Mouse (Mus musculus) hindbrain, postnatal 0 days (tissue): ENCODE measurements around the gene Nudt1. TPM values are rescaled to one million over a fixed set of nuclear protein-coding genes. Genes with fewer than 3 reads are reported as not detected.

Source experiments
- ATAC-seq: fragments of 200-750 bp; cut with Nextera tagmentation; 2 replicates; pipeline ENCODE4 v1.8.0; 2017; ENCODE audit warnings: mild to moderate bottlenecking, moderate TSS enrichment, moderate library complexity
- DNase-seq: peaks from one replicate; pipeline ENCODE4 v3.0.0-alpha.2; 2015; ENCODE audit warnings: low spot score
- H3K27ac ChIP-seq: fragments of 300-500 bp; sonication (generic); 2 replicates; pipeline ENCODE4 v1.5.1; 2014; ENCODE audit warnings: mild to moderate bottlenecking
- H3K27me3 ChIP-seq: fragments of 300-500 bp; sonication (generic); 2 replicates; pipeline ENCODE4 v1.6.1; 2014; ENCODE audit warnings: low read length, mixed read lengths; ENCODE audit not compliant: insufficient read depth
- H3K36me3 ChIP-seq: fragments of 300-500 bp; sonication (generic); 2 replicates; pipeline ENCODE4 v1.6.1; 2014; ENCODE audit warnings: low read length, mixed read lengths; ENCODE audit not compliant: insufficient read depth
- H3K4me1 ChIP-seq: fragments of 300-500 bp; sonication (generic); 2 replicates; pipeline ENCODE4 v1.6.1; 2014; ENCODE audit warnings: antibody characterized with exemption, low read length, mixed read lengths; ENCODE audit not compliant: insufficient read depth
- H3K4me2 ChIP-seq: fragments of 300-500 bp; sonication (generic); 2 replicates; pipeline ENCODE4 v1.6.1; 2014; ENCODE audit warnings: low read depth, mild to moderate bottlenecking, low read length, moderate library complexity, mixed read lengths
- H3K4me3 ChIP-seq: fragments of 300-500 bp; sonication (generic); 2 replicates; pipeline ENCODE4 v1.5.1; 2014; ENCODE audit warnings: low read length
- H3K9ac ChIP-seq: fragments of 300-500 bp; sonication (generic); replicated peaks from 2 replicates; pipeline ENCODE4 v1.6.1; 2014; ENCODE audit warnings: mild to moderate bottlenecking, low read length, moderate library complexity, mixed read lengths
- H3K9me3 ChIP-seq: fragments of 300-500 bp; sonication (generic); 2 replicates; pipeline ENCODE4 v1.6.1; 2016; ENCODE audit warnings: low read length, mixed read lengths
- CTCF ChIP-seq: IDR thresholded peaks from 2 replicates; pipeline ENCODE4 v1.5.1; 2016; ENCODE audit warnings: antibody characterized with exemption, control low read depth, low read depth
- WGBS: fragments of 180-500 bp; shearing (Covaris S2); extraction: QIAGEN DNeasy Blood & Tissue Kit; methylation state at CpG from one replicate; pipeline ENCODE4 v1.1.7; 2014; 5-methylcytosine and 5-hydroxymethylcytosine counted together
- polyA plus RNA-seq: library from polyadenylated mRNA; unstranded; fragments of >200 nt; fragmentation: Nextera tagmentation; extraction: Ambion mirVana; gene quantifications from 2 replicates; pipeline ENCODE4 v1.2.1, GENCODE M21; 2015
- total RNA-seq: library from RNA; depleted of rRNA; stranded (reverse); fragments of >200 nt; gene quantifications from 2 replicates; pipeline ENCODE4 v1.2.3, GENCODE M21; 2014

Gene Nudt1
- total and polyA plus RNA-seq, 2 experiments from 2014 or later, result 7.5 to 19.7 TPM

GRCm38 (mm10) chr5:140288287-140288686 is 33.2 kb upstream of the Nudt1 start:
- H3K4me3 ChIP-seq, result no peak overlapping the region
- H3K4me2 ChIP-seq, result no peak overlapping the region
- no peaks in the 10 kb centered on the region for H3K27me3 ChIP-seq
- DNase-seq (peak; percentile 51), ATAC-seq (peak; percentile 68; the same call in 1 of the 2 replicates)
- H3K4me1 ChIP-seq, result no peaks in the 10 kb centered on the region; the same call in 1 of the 2 replicates
- no peak overlapping the region for H3K9ac ChIP-seq
- no peak for TF ChIP-seq CTCF
- no peaks in the 10 kb centered on the region for H3K9me3 ChIP-seq
- H3K36me3 ChIP-seq, result no peaks in the 10 kb centered on the region; the same call in 1 of the 2 replicates
- no peak overlapping the region for H3K27ac ChIP-seq
- WGBS, result 51% methylated on average over 3 of the region's 3 CpGs

- H3K4me1 ChIP-seq, result no peaks in the 10 kb centered on the region; the same call in 1 of the 2 replicates
- no peak overlapping the region for H3K9ac ChIP-seq
- H3K36me3 ChIP-seq, result peaks cover 4% of the 10 kb centered on the region; the same call in 1 of the 2 replicates
- DNase-seq, result no peak
- no peak for TF ChIP-seq CTCF
- ATAC-seq, result no peak
- H3K4me2 ChIP-seq, result no peak overlapping the region
- no peak overlapping the region for H3K4me3 ChIP-seq
- no peaks in the 10 kb centered on the region for H3K27me3 ChIP-seq
- 94% methylated on average over 2 of the region's 2 CpGs for WGBS
- H3K27ac ChIP-seq, result no peak overlapping the region
- no peaks in the 10 kb centered on the region for H3K9me3 ChIP-seq
Measured at GRCm38 (mm10) chr5:140289161-140289560, 32.3 kb upstream of the Nudt1 start.

- WGBS, result 80% methylated on average over 1 of the region's 1 CpGs
- Histone ChIP-seq H3K4me1 (no peaks in the 10 kb centered on the region; the same call in 1 of the 2 replicates), H3K4me3 (no peak overlapping the region), H3K27me3 (no peaks in the 10 kb centered on the region), H3K9ac (no peak overlapping the region), H3K27ac (no peak overlapping the region), H3K4me2 (no peak overlapping the region), H3K36me3 (peaks cover 13% of the 10 kb centered on the region; the same call in 1 of the 2 replicates), H3K9me3 (no peaks in the 10 kb centered on the region)
- peak; percentile 93 for TF ChIP-seq CTCF
- peak; percentile 80 for ATAC-seq
- DNase-seq, result peak; percentile 87
Measured at GRCm38 (mm10) chr5:140292152-140292551, 29.3 kb upstream of the Nudt1 start.

- no peaks in the 10 kb centered on the region for H3K4me1 ChIP-seq
- H3K36me3 ChIP-seq, result peaks cover 40% of the 10 kb centered on the region
- no peaks in the 10 kb centered on the region for H3K27me3 ChIP-seq
- 82% methylated on average over 4 of the region's 4 CpGs for WGBS
- no peak overlapping the region for H3K27ac ChIP-seq
- no peak overlapping the region for H3K4me2 ChIP-seq
- H3K4me3 ChIP-seq, result no peak overlapping the region
- no peak for ATAC-seq
- H3K9me3 ChIP-seq, result no peaks in the 10 kb centered on the region
- DNase-seq, result no peak
- no peak overlapping the region for H3K9ac ChIP-seq
- no peak for TF ChIP-seq CTCF
Measured at GRCm38 (mm10) chr5:140298291-140298690, 23.2 kb upstream of the Nudt1 start.

GRCm38 (mm10) chr5:140306016-140306415 is 15.4 kb upstream of the Nudt1 start:
- H3K27me3 ChIP-seq, result no peaks in the 10 kb centered on the region
- H3K27ac ChIP-seq, result no peak overlapping the region
- no peaks in the 10 kb centered on the region for H3K4me1 ChIP-seq
- DNase-seq (no peak), ATAC-seq (no peak)
- 0 out of 2 replicates have a peak, but pooled peaks have one; percentile 19 for TF ChIP-seq CTCF
- 69% methylated on average over 8 of the region's 8 CpGs for WGBS
- no peak overlapping the region for H3K4me2 ChIP-seq
- H3K9me3 ChIP-seq, result no peaks in the 10 kb centered on the region
- peaks cover 49% of the 10 kb centered on the region for H3K36me3 ChIP-seq
- no peak overlapping the region for H3K4me3 ChIP-seq
- no peak overlapping the region for H3K9ac ChIP-seq

- Histone ChIP-seq H3K27me3 (no peaks in the 10 kb centered on the region), H3K36me3 (peaks cover 45% of the 10 kb centered on the region), H3K4me1 (no peaks in the 10 kb centered on the region), H3K9me3 (no peaks in the 10 kb centered on the region), H3K27ac (no peak overlapping the region), H3K9ac (no peak overlapping the region), H3K4me2 (no peak overlapping the region), H3K4me3 (no peak overlapping the region)
- no peak for TF ChIP-seq CTCF
- no peak for DNase-seq
- 80% methylated on average over 14 of the region's 14 CpGs for whole genome bisulfite sequencing
- ATAC-seq, result no peak; the same call in 1 of the 2 replicates
Measured at GRCm38 (mm10) chr5:140307602-140308001, 13.9 kb upstream of the Nudt1 start.

- TF ChIP-seq CTCF, result no peak
- WGBS, result 78% methylated on average over 3 of the region's 3 CpGs
- H3K36me3 ChIP-seq, result peaks cover 18% of the 10 kb centered on the region; the same call in 1 of the 2 replicates
- H3K4me2 ChIP-seq, result no peak overlapping the region
- H3K4me3 ChIP-seq, result no peak overlapping the region
- no peak for ATAC-seq
- H3K4me1 ChIP-seq, result peaks cover 6% of the 10 kb centered on the region; the same call in 1 of the 2 replicates
- 0 out of 2 replicates have a peak overlapping the region, but pooled peaks have one; percentile 9 for H3K9ac ChIP-seq
- no peak for DNase-seq
- no peaks in the 10 kb centered on the region for H3K27me3 ChIP-seq
- H3K27ac ChIP-seq, result no peak overlapping the region
- H3K9me3 ChIP-seq, result no peaks in the 10 kb centered on the region
Measured at GRCm38 (mm10) chr5:140316716-140317115, 4.7 kb upstream of the Nudt1 start.
